Mouse (Mus musculus) CH12.LX (cell line): ENCODE results near the gene Plekhs1. TPM values are rescaled to one million over a fixed set of nuclear protein-coding genes. Genes with fewer than 3 reads are reported as not detected.

ENCODE experiments used
- DNase-seq: peaks from one replicate; pipeline ENCODE4 v3.0.0-alpha.2; 2013; ENCODE audit errors: extremely low read depth
- H3K27ac ChIP-seq: 2 replicates; pipeline ENCODE4 v1.5.1; 2012; ENCODE audit warnings: low read depth, mild to moderate bottlenecking, control low read depth, moderate library complexity; ENCODE audit not compliant: insufficient read depth
- H3K27me3 ChIP-seq: replicated peaks from 2 replicates; pipeline ENCODE3; 2012; ENCODE audit warnings: inconsistent platforms
- H3K36me3 ChIP-seq, 2 experiments: replicated peaks in 1 of 2; 2 replicates each; pipeline versions ENCODE3 to v1.6.1; 2012; ENCODE audit warnings: inconsistent platforms in 1 of 2, low read length in 1 of 2, mild to moderate bottlenecking in 1 of 2, mixed read lengths in 1 of 2, moderate library complexity in 1 of 2; ENCODE audit not compliant: control insufficient read depth in 1 of 2, insufficient read depth in 1 of 2
- H3K4me1 ChIP-seq, 2 experiments: 2 replicates each; pipeline ENCODE4 v1.6.1; 2012; ENCODE audit warnings: inconsistent platforms in 1 of 2, moderate library complexity in 1 of 2; ENCODE audit not compliant: insufficient read depth in 2 of 2, control insufficient read depth in 1 of 2
- H3K4me2 ChIP-seq: 2 replicates; pipeline ENCODE4 v1.6.1; 2012; ENCODE audit warnings: low read depth, mild to moderate bottlenecking, control low read depth; ENCODE audit not compliant: poor library complexity, insufficient read depth, severe bottlenecking
- H3K4me3 ChIP-seq, 3 experiments: fragments of 150-350 bp in 1 of 3; sonication (generic) in 1 of 3; replicated peaks in 1 of 3; 2 replicates each; pipeline versions ENCODE3 to v1.5.1; 2011 to 2012; ENCODE audit warnings: low read depth in 2 of 3, low read length in 2 of 3, mild to moderate bottlenecking in 2 of 3, moderate library complexity in 2 of 3, control low read depth in 1 of 3, improper control_type of control experiment in 1 of 3, inconsistent platforms in 1 of 3, mixed read lengths in 1 of 3; ENCODE audit not compliant: poor library complexity in 1 of 3
- H3K79me2 ChIP-seq: replicated peaks from 2 replicates; pipeline ENCODE4 v1.6.1; 2012; ENCODE audit warnings: mild to moderate bottlenecking, moderate library complexity; ENCODE audit not compliant: control insufficient read depth, poor library complexity, insufficient read depth, severe bottlenecking; ENCODE audit errors: extremely low read depth
- H3K9ac ChIP-seq: 2 replicates; pipeline ENCODE4 v1.6.1; 2012; ENCODE audit warnings: low read depth, mild to moderate bottlenecking, control low read depth, moderate library complexity; ENCODE audit not compliant: insufficient read depth
- H3K9me3 ChIP-seq: replicated peaks from 2 replicates; pipeline ENCODE3; 2012; ENCODE audit warnings: low read length, inconsistent platforms, mixed read lengths
- BHLHE40 ChIP-seq: IDR thresholded peaks from 2 replicates; pipeline ENCODE4 v1.6.1; 2011; ENCODE audit warnings: mild to moderate bottlenecking, low read depth, low read length, improper control_type of control experiment
- CHD1 ChIP-seq: IDR thresholded peaks from 2 replicates; pipeline ENCODE4 v1.6.1; 2012; ENCODE audit warnings: low read depth, low read length, improper control_type of control experiment, inconsistent platforms
- CHD2 ChIP-seq: IDR thresholded peaks from 2 replicates; pipeline ENCODE4 v1.6.1; 2011; ENCODE audit warnings: low read length, improper control_type of control experiment
- CTCF ChIP-seq, 2 experiments: IDR thresholded peaks in 1 of 2; conservative IDR thresholded peaks in 1 of 2; 2 replicates each; pipeline ENCODE4 v1.5.1; 2011 to 2012; ENCODE audit warnings: low read depth in 2 of 2, low read length in 2 of 2, improper control_type of control experiment in 1 of 2, inconsistent platforms in 1 of 2, mild to moderate bottlenecking in 1 of 2, moderate library complexity in 1 of 2
- ELF1 ChIP-seq: IDR thresholded peaks from 2 replicates; pipeline ENCODE4 v1.6.1; 2014; ENCODE audit warnings: low read depth, mild to moderate bottlenecking, inconsistent platforms, low read length, improper control_type of control experiment
- EP300 ChIP-seq: IDR thresholded peaks from 2 replicates; pipeline ENCODE4 v1.6.1; 2011; ENCODE audit warnings: low read length, improper control_type of control experiment
- ETS1 ChIP-seq: conservative IDR thresholded peaks from 2 replicates; pipeline ENCODE4 v1.6.1; 2012; ENCODE audit warnings: low read depth, mild to moderate bottlenecking, inconsistent platforms, low read length, improper control_type of control experiment, moderate library complexity
- HCFC1 ChIP-seq: IDR thresholded peaks from 2 replicates; pipeline ENCODE4 v1.6.1; 2012; ENCODE audit warnings: low read depth, mild to moderate bottlenecking, inconsistent platforms, low read length, improper control_type of control experiment
- JUN ChIP-seq: IDR thresholded peaks from 2 replicates; pipeline ENCODE4 v1.6.1; 2011; ENCODE audit warnings: low read depth, mild to moderate bottlenecking, low read length, improper control_type of control experiment, moderate library complexity; ENCODE audit not compliant: insufficient read depth
- KAT2A ChIP-seq: IDR thresholded peaks from 2 replicates; pipeline ENCODE4 v1.6.1; 2012; ENCODE audit warnings: low read length, improper control_type of control experiment, inconsistent platforms; ENCODE audit not compliant: insufficient replicate concordance
- MAX ChIP-seq: IDR thresholded peaks from 2 replicates; pipeline ENCODE4 v1.6.1; 2011; ENCODE audit warnings: low read length, improper control_type of control experiment
- MAZ ChIP-seq: IDR thresholded peaks from 2 replicates; pipeline ENCODE4 v1.6.1; 2012; ENCODE audit warnings: low read depth, mild to moderate bottlenecking, inconsistent platforms, low read length, improper control_type of control experiment, moderate library complexity
- MYC ChIP-seq: IDR thresholded peaks from 2 replicates; pipeline ENCODE4 v1.6.1; 2011; ENCODE audit warnings: low read depth, mild to moderate bottlenecking, improper control_type of control experiment, low read length
- NRF1 ChIP-seq: IDR thresholded peaks from 2 replicates; pipeline ENCODE4 v1.6.1; 2014; ENCODE audit warnings: low read depth, mild to moderate bottlenecking, inconsistent platforms, low read length, improper control_type of control experiment, moderate library complexity
- PAX5 ChIP-seq: IDR thresholded peaks from 2 replicates; pipeline ENCODE4 v1.6.1; 2012; ENCODE audit warnings: low read length, inconsistent platforms, mixed read lengths
- RAD21 ChIP-seq: IDR thresholded peaks from 2 replicates; pipeline ENCODE4 v1.6.1; 2011; ENCODE audit warnings: low read depth, mild to moderate bottlenecking, low read length, improper control_type of control experiment, moderate library complexity
- RCOR1 ChIP-seq: conservative IDR thresholded peaks from 2 replicates; pipeline ENCODE4 v1.6.1; 2012; ENCODE audit warnings: low read depth, mild to moderate bottlenecking, inconsistent platforms, low read length, improper control_type of control experiment
- TCF12 ChIP-seq: IDR thresholded peaks from 2 replicates; pipeline ENCODE4 v1.6.1; 2014; ENCODE audit warnings: low read depth, mild to moderate bottlenecking, inconsistent platforms, low read length, improper control_type of control experiment
- UBTF ChIP-seq: IDR thresholded peaks from 2 replicates; pipeline ENCODE4 v1.6.1; 2012; ENCODE audit warnings: low read depth, mild to moderate bottlenecking, inconsistent platforms, low read length, improper control_type of control experiment, moderate library complexity
- USF1 ChIP-seq: IDR thresholded peaks from 2 replicates; pipeline ENCODE4 v1.6.1; 2014; ENCODE audit warnings: low read depth, mild to moderate bottlenecking, inconsistent platforms, low read length, improper control_type of control experiment
- USF2 ChIP-seq: conservative IDR thresholded peaks from 2 replicates; pipeline ENCODE4 v1.6.1; 2011; ENCODE audit warnings: low read depth, low read length, improper control_type of control experiment
- ZC3H11A ChIP-seq: IDR thresholded peaks from 2 replicates; pipeline ENCODE4 v1.6.1; 2012; ENCODE audit warnings: low read depth, mild to moderate bottlenecking, inconsistent platforms, low read length, improper control_type of control experiment
- ZKSCAN1 ChIP-seq: IDR thresholded peaks from 2 replicates; pipeline ENCODE4 v1.6.1; 2012; ENCODE audit warnings: low read depth, inconsistent platforms, low read length, improper control_type of control experiment, borderline replicate concordance
- dilution Hi-C: fragments of 300-500 bp; cut with MboI; formaldehyde crosslinking; loops from 2 replicates; pipeline ENCODE4 v1.14.3; 2020; ENCODE audit warnings: low sequenced_read_pairs; ENCODE audit not compliant: extremely low pct_unique_long_range_greater_than_20kb, extremely low pct_ligation_motif_present
- in situ Hi-C: fragments of 300-500 bp; cut with MboI; formaldehyde crosslinking; loops from 3 replicates; pipeline ENCODE4 v1.14.3; 2019; ENCODE audit warnings: low sequenced_read_pairs, low pct_ligation_motif_present, low pct_unique_long_range_greater_than_20kb, mixed read lengths
- polyA plus RNA-seq: library from polyadenylated mRNA; unstranded; fragments of >175 nt; gene quantifications from 2 replicates; pipeline ENCODE4 v1.2.1, GENCODE M21; 2012; ENCODE audit warnings: low read depth; ENCODE audit not compliant: insufficient read length
- total RNA-seq, 2 experiments: library from RNA; depleted of rRNA; stranded (reverse); fragments of 300-350 nt in 1 of 2; fragments of >200 nt in 1 of 2; gene quantifications; 2 replicates each; pipeline ENCODE4 v1.2.3; 2012 to 2014

Plekhs1 gene
- total and polyA plus RNA-seq, 3 experiments: not detected

- no peaks in the 10 kb centered on the region for H3K36me3 ChIP-seq
- H3K4me3 ChIP-seq: no peak overlapping the region
- no peak overlapping the region for H3K4me2 ChIP-seq
- H3K9me3 ChIP-seq: no peaks in the 10 kb centered on the region
- no peaks in the 10 kb centered on the region for H3K27me3 ChIP-seq
- TF ChIP-seq MYC: no peak
- TF ChIP-seq ETS1: no peak
- no peak for TF ChIP-seq RAD21
- no peak for TF ChIP-seq USF2
- TF ChIP-seq TCF12: no peak
- H3K9ac ChIP-seq: no peak overlapping the region
- no peak for DNase-seq
- in situ Hi-C loops (no loop called here), dilution Hi-C loops (no loop called here)
- no peaks in the 10 kb centered on the region for H3K79me2 ChIP-seq
- H3K4me1 ChIP-seq: peaks cover 4 to 5% of the 10 kb centered on the region in 2 experiments
- H3K27ac ChIP-seq: no peak overlapping the region
Measured at GRCm38 (mm10) chr19:56466486-56466885, 5.0 kb downstream of the Plekhs1 start.

DNA sequence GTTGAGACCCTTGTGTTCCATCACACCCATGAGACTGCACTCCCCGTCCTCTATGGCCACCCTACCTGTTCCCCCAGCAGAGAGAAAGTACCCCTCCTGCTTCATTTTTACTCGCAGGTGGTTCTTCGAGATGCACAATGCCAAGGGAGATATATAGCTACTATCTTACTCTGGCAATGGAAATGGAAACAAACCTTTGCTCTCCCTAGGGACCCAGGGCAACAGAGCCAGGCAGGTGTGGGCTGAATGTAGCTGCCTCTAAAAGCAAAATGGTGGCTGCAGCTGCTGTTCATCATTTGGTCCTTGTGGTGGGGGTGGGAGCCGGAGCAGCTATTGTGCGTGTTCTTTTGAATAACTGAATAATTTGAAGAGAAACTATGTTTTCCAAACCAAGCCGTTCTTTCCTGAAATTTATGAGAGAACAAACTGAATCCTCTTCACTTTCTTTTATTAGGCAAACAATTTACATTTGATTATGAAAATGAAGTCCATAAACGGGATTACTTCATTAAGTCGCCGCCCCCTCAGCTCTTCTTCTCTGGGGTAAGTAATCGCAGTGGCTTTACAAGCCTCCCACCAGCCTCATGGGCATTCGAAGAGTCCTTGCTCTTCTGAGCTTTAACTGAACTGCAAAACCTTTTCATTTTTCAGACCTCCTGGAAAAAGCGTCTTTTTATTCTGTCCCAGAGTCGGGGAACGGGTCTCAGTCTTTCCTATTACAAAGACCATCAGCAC lies 9.0 kb downstream of the Plekhs1 start:
- in situ Hi-C loops (no loop called here), dilution Hi-C loops (no loop called here)

GRCm38 (mm10) chr19:56471934-56472333 lies 10.5 kb downstream of the Plekhs1 start:
- Histone ChIP-seq H3K9ac (no peak overlapping the region), H3K27me3 (no peaks in the 10 kb centered on the region), H3K27ac (no peak overlapping the region), H3K79me2 (no peaks in the 10 kb centered on the region), H3K4me2 (no peak overlapping the region), H3K4me1 (peaks cover 5 to 10% of the 10 kb centered on the region in 2 experiments), H3K36me3 (no peaks in the 10 kb centered on the region), H3K9me3 (no peaks in the 10 kb centered on the region), H3K4me3 (no peak overlapping the region)
- TF ChIP-seq USF1 (no peak), RAD21 (no peak), JUN (no peak), MAZ (no peak), USF2 (no peak), CHD2 (no peak), NRF1 (no peak), ZC3H11A (no peak), KAT2A (no peak), ELF1 (no peak), ZKSCAN1 (no peak), EP300 (no peak), CHD1 (no peak), MAX (no peak), HCFC1 (no peak)
- no peak for DNase-seq
- in situ Hi-C loops: no loop called here
- dilution Hi-C loops: no loop called here

More for the DNA sequence above, 9.0 kb downstream of the Plekhs1 start:
- Histone ChIP-seq H3K9ac (no peak overlapping the region), H3K27ac (no peak overlapping the region)
- no peak for TF ChIP-seq BHLHE40
- TF ChIP-seq PAX5: no peak
- TF ChIP-seq ZKSCAN1: no peak
- TF ChIP-seq KAT2A: no peak
- TF ChIP-seq UBTF: no peak
- TF ChIP-seq EP300: no peak
- TF ChIP-seq CTCF (conservative IDR thresholded peaks at IDR 0.05 in 1 of 2, IDR thresholded peaks at IDR 0.05 in 1 of 2; ENCODE audit: low read depth in 2 of 2, low read length in 2 of 2): no peak
- no peak for TF ChIP-seq RAD21
- no peak for TF ChIP-seq MYC
- TF ChIP-seq ZC3H11A: no peak
- no peak for TF ChIP-seq RCOR1
- no peak for TF ChIP-seq NRF1
- TF ChIP-seq, all 38 proteins: peak for 0
- no peaks in the 10 kb centered on the region for H3K36me3 ChIP-seq
- no peaks in the 10 kb centered on the region for H3K79me2 ChIP-seq
- H3K4me3 ChIP-seq: no peak overlapping the region
- H3K27me3 ChIP-seq: no peaks in the 10 kb centered on the region
- no peaks in the 10 kb centered on the region for H3K9me3 ChIP-seq
- no peak overlapping the region for H3K4me2 ChIP-seq
- peak; percentile 21 for DNase-seq
- H3K4me1 ChIP-seq: peaks cover 5 to 10% of the 10 kb centered on the region in 2 experiments
